ENCODE assay signal across 15 mouse cellular contexts in the genomic region with DNA sequence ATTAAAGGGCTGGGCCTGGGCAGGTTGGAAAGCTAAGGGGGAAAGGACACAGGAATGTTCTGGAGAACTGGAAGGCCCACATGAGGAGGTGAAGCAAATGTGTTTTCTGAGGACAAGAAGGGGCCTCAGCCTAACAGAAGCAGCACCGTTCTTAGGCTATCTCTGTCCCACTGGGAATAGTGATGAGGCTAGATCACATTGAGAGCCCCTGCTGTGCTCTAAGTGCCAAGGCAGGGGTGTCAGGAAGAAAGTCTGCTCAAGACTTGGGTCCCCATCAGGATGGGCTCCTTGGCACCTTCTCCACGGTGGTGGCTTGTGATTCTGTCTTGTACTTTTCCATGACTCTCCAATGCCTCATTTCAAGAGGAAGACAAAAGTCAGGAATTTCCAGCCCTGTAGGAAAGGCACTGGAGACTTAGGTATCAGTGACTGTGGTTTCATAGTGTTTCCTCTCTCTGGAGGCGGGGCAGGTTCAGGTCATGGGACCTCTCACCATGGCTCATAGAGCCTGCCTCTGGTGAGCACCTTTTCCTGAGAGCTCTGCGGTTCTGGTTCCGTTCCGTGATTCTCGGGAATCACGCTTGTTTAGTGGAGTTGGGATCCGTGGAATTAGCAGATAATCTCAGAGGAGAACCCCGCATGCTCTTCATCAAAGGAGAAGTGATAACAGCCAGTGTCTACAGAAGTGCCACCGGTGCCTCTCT. TPM values are rescaled to one million over a fixed set of nuclear protein-coding genes. Genes with fewer than 3 reads are reported as not detected.
DNase-seq lines count a peak whose midpoint lies in the region; ATAC-seq and TF ChIP-seq lines count a peak whose summit lies in the region.
"Had no signal": no experiment of that assay in that cellular context is flagged by ENCODE, and none has a peak within 500 bp of the region (broad histone marks: within the 10 kb centered on the region; RNA-seq: fewer than 3 reads in every experiment).

No protein-coding gene starts in this region.

- H3K9ac ChIP-seq in heart, embryonic 14.5 days (ENCODE audit: low read length): peak overlapping the region; percentile 8; the same call in 1 of the 2 replicates
- H3K9ac ChIP-seq: limb, embryonic 13.5 days; midbrain, embryonic 15.5 days; neural tube, embryonic 15.5 days had no signal

- peak overlapping the region; percentile 43 for H3K27ac ChIP-seq in gastrocnemius, adult 2 months
- H3K27ac ChIP-seq in heart, embryonic 14.5 days (replicated peaks in 1 of 2; ENCODE audit: control insufficient read depth in 1 of 2, insufficient read depth in 1 of 2, low read depth in 2 of 2, low read length in 2 of 2): 0 out of 4 replicates have a peak overlapping the region, but pooled peaks of 1 of the 2 experiments have one; percentile 88
- H3K27ac ChIP-seq: limb, embryonic 13.5 days; midbrain, embryonic 15.5 days; neural tube, embryonic 15.5 days had no signal

- H3K4me2 ChIP-seq in heart, embryonic 14.5 days (ENCODE audit: low read length): peak overlapping the region; percentile 11; the same call in 1 of the 2 replicates
- H3K4me2 ChIP-seq: limb, embryonic 13.5 days; midbrain, embryonic 15.5 days; neural tube, embryonic 15.5 days had no signal

- no peak overlapping the region for H3K4me3 ChIP-seq in gastrocnemius, adult 2 months
- no peak overlapping the region for H3K4me3 ChIP-seq in heart, embryonic 14.5 days (ENCODE audit: control insufficient read depth in 1 of 2, insufficient read depth in 1 of 2, low read depth in 1 of 2, low read length in 2 of 2)
- H3K4me3 ChIP-seq: limb, embryonic 13.5 days; midbrain, embryonic 15.5 days; neural tube, embryonic 15.5 days had no signal

- H3K4me1 ChIP-seq in heart, embryonic 14.5 days (ENCODE audit: control insufficient read depth in 2 of 2, insufficient read depth in 2 of 2, low read length in 2 of 2): peaks cover 24 to 25% of the 10 kb centered on the region in 2 experiments
- H3K4me1 ChIP-seq: midbrain, embryonic 15.5 days had no signal

- no peak for TF ChIP-seq CTCF in gastrocnemius, adult 2 months (IDR thresholded peaks at IDR 0.05)

- no peaks in the 10 kb centered on the region for H3K27me3 ChIP-seq in heart, embryonic 14.5 days (ENCODE audit: control insufficient read depth, insufficient read depth, low read length)
- no peaks in the 10 kb centered on the region for H3K27me3 ChIP-seq in splenic B cell, adult 2 months (ENCODE audit: control insufficient read depth, insufficient read depth, low read length, poor library complexity, severe bottlenecking)
- H3K27me3 ChIP-seq: limb, embryonic 13.5 days; midbrain, embryonic 15.5 days; neural tube, embryonic 15.5 days; Patski had no signal

- WGBS in heart, embryonic 14.5 days: 31% methylated on average over 11 of the region's 11 CpGs

- no peaks in the 10 kb centered on the region for H3K36me3 ChIP-seq in heart, embryonic 14.5 days (ENCODE audit: control insufficient read depth, insufficient read depth, low read length)
- no peaks in the 10 kb centered on the region for H3K36me3 ChIP-seq in splenic B cell, adult 2 months (ENCODE audit: control insufficient read depth, insufficient read depth, low read length, poor library complexity, severe bottlenecking)
- H3K36me3 ChIP-seq: limb, embryonic 13.5 days; midbrain, embryonic 15.5 days; neural tube, embryonic 15.5 days had no signal

- H3K9me3 ChIP-seq in heart, embryonic 14.5 days (ENCODE audit: control insufficient read depth, low read length): peaks cover 2% of the 10 kb centered on the region; the same call in 1 of the 2 replicates
- H3K9me3 ChIP-seq: limb, embryonic 13.5 days; midbrain, embryonic 15.5 days; neural tube, embryonic 15.5 days had no signal

- ATAC-seq in heart, embryonic 14.5 days (ENCODE audit: insufficient number of reproducible peaks, insufficient read depth, low FRiP score, low read depth): no peak
- no peak for ATAC-seq in frontal cortex, adult (ENCODE audit: low TSS enrichment)
- ATAC-seq: midbrain, embryonic 15.5 days; Patski had no signal

- intact Hi-C loops in gastrocnemius, adult 2 months (cut with DNase I): no loop called here
- intact Hi-C loops in gastrocnemius, postnatal 14 days (cut with DNase I; ENCODE audit: low total_unique reads): loop anchor here (2.0 kb wide), 1 partner anchor 177 kb away; no protein-coding TSS in a partner anchor

- DNase-seq in gastrocnemius, adult 2 months: no peak
- no peak for DNase-seq in gastrocnemius, postnatal 14 days
- DNase-seq in lung, adult 18-20 months: peak; percentile 55 to 62
- DNase-seq in lung, postnatal 14 days: no peak
- DNase-seq in splenic B cell, adult 2 months (ENCODE audit: low read depth, low spot score): peak; percentile 62
- DNase-seq in urinary bladder, postnatal 36 days (ENCODE audit: low spot score in 2 of 2): no peak
- DNase-seq: adrenal gland, postnatal 14 days; cerebellum, adult 11 months; kidney, adult 8-10 months had no signal

RNA-seq across cellular contexts. Expression of gene Zbtb38, which starts 1.4 kb away (rescaled TPM):
- 10 to 100 TPM; 22.9 to 33.8 TPM for total RNA-seq in gastrocnemius, adult 2 months (2021)
- total RNA-seq in gastrocnemius, postnatal 14 days (2021): 10 to 100 TPM; 12.9 to 14.6 TPM
- 32.9 and 34.2 TPM in 2 replicates for polyA plus RNA-seq in heart, embryonic 14.5 days (2014; fragmentation: Nextera tagmentation; extraction: Ambion mirVana)

Comparison
In these comparisons a context has a peak if more than half of its experiments do, and no peak if none do; other contexts are left out.
1. DNase-seq: peak in lung, adult 18-20 months (2 of 2) and splenic B cell, adult 2 months (single experiment); none in gastrocnemius, adult 2 months (single experiment), gastrocnemius, postnatal 14 days (single experiment), lung, postnatal 14 days (single experiment) and urinary bladder, postnatal 36 days (0 of 2).